Mouse (Mus musculus) T-cell, adult 2 months (primary cell): Measurements from ENCODE around the gene 2210407C18Rik.

ENCODE experiments used
- DNase-seq: peaks from one replicate; pipeline ENCODE4 v3.0.0; 2022; ENCODE audit warnings: low spot score

2210407C18Rik gene

DNA sequence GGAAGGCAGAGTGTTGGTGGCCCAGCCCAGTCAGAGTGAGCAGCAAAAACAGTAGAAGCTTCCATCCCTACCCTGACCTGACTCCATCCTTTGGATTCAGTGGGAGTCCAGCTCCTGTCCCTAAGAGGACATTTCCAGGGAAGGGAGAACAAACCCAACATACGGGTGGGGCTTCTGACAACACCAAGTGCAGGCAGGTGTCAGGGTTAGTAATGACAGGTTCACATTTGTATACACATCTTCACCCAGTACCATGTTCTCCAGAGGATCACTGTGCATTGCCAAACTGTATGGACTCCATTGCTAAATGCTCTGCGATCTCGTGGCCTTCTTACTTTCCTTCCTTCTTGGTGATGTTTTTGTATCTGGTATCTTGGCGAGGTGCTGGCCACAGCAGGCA is at the start of gene 2210407C18Rik:
Gene 2210407C18Rik, minus strand, starts transcription at position 101 of the 400 bp plus-strand sequence.
- DNase-seq = no peak

DNA sequence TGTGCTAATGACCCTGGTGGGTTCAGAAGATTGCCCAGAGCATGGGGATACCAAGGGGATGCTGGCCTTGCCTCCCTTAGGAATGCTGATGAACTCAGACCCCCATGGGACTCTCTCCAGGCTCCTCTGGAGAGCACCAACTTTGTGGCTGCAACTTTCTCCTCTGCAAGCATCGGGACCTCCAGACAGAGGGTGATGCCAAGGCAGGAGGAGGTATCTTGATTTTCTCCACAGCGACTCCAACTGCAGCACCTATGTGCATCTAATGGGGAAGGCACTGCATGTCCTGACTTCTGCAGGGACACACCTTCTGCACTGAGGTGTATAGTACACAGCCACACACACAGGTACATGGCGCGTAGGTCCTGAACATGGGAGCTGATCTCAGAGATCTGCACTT is 42.7 kb upstream of the 2210407C18Rik start, which contains the start of gene Olfr322:
Gene Olfr322, plus strand, starts transcription at position 187 of the 400 bp plus-strand sequence.
- no peak for DNase-seq

GRCm38 (mm10) chr11:58655151-58655550 is 39.3 kb upstream of the 2210407C18Rik start:
- no peak for DNase-seq

- DNase-seq = peak; percentile 51
Observed at GRCm38 (mm10) chr11:58643350-58643749, 27.5 kb upstream of the 2210407C18Rik start.

GRCm38 (mm10) chr11:58641638-58642358 is 25.9 kb upstream of the 2210407C18Rik start:
- DNase-seq = no peak

DNA sequence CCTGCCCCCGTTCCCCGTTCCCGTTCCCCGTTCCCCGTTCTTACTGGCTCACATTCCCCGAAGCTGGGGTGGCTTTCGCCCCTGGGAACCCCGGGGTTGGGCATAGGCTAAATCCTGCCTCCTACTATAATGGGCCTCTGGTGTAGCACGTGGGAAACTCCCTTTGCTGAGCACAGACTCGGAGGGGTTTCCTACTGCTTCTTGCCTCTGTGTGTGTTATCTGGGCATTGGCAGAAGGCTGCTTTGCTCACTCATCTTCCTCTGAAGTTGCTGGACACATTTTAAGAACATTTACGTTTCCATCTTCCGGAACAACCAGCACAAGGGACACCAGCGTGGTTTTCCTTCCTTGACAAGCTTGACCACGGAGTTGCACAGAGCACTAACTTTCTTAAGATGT is 25.2 kb upstream of the 2210407C18Rik start:
- DNase-seq = no peak

DNA sequence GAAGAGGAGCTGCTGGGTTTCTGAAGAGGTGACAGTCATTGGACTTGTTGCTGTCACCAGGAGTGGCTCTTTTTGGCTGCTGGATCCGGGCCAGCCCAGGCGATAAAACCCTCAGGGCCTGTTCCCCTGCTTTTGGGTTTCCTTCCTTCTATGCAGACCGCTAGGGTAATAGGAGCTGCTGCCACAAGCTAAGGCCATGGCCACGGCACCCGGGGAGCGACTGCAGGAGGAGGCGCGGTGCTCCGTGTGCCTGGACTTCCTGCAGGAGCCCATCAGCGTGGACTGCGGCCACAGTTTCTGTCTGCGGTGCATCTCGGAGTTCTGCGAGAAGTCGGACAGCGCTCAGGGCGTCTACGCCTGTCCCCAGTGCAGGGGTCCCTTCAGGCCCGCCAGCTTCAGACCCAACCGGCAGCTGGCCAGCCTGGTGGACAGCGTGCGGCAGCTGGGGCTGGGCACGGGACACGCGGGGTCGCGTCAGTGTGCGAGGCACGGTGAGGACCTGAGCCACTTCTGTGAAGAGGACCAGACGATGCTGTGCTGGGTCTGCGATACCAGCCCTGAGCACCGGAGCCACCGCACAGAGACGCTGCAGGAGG is 24.5 kb upstream of the 2210407C18Rik start, which contains the start of gene Trim58:
Gene Trim58, plus strand, starts transcription at position 194 of the 596 bp plus-strand sequence.
- no peak for DNase-seq

DNA sequence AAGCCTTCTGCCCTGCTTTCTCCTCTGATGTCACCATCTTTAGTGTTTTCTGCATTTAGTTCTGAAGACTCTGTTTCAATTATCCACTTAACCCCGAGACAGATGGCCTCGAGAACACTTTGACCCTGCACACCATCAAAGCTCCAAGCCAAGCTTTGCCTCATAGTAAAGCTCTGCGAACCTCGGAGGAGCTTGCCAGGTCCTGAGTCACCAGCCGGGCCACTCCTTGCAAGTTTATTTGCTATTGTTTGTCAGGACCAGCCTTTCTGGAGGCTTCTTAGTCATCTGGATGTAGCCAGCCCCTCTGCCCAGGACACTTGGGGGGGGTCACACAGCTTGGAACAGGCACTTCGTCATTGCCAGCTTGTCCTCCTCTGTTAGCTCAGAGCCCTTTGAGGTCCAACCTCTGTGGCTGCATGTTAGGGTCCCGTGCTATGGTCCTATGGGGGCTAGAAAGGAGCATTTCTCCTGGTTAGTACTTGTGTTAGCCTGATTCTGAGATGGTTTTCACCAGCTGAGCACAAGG is 22.4 kb upstream of the 2210407C18Rik start:
- DNase-seq = no peak

DNA sequence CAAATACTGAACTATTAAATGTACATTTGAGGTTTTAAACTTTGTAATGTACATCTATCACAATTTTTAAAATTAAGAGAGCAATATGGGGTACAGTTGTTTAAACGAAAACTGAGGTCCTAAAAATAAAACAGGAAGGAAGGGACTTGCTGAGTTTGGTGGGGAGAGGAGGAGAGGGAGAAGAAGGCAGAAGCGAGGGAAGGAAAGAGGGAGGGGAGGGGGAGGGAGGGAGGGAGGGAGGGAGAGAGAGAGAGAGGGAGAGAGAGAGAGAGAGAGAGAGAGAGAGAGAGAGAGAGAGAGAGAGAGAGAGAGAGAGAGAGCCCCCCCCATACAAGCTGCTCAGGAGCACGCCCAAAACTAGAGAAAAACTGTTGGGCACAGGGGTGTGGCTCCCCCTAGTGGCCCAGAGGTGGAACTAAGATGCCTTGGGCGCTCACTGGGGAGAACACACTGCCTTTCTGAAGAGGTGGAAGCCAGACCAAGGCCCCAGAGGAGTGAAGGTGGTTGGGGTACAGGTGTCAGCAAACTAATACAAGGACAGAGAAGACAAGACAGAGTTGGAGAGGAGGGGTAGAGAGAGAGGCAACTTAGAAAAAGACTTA is 20.6 kb upstream of the 2210407C18Rik start:
- peak; percentile 47 for DNase-seq

- no peak for DNase-seq
Observed at GRCm38 (mm10) chr11:58634878-58635277, 19.0 kb upstream of the 2210407C18Rik start.

DNA sequence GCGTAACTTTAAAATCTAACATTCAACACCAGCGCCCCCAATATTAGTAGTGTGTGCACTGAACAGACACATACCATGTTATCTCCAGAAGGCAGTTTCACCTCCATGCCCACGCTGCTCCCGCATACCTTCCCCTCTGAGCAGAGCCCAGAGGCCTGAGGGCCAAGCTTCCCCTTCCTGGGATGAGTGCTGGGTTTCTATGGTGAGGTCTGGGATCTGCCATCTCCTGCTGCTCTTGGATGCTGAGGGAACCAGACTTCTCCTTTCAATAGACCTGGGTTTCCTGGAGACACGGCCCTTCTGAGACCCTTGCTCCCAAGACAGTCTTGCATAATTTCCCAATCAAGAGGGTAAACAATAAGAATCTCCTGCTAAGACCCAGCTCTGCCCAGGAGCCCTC is 14.5 kb upstream of the 2210407C18Rik start, which contains the start of gene Olfr323:
Gene Olfr323, minus strand, starts transcription at position 101 of the 400 bp plus-strand sequence.
- DNase-seq = no peak

- no peak for DNase-seq
Observed at GRCm38 (mm10) chr11:58626146-58626545, 10.3 kb upstream of the 2210407C18Rik start.

DNA sequence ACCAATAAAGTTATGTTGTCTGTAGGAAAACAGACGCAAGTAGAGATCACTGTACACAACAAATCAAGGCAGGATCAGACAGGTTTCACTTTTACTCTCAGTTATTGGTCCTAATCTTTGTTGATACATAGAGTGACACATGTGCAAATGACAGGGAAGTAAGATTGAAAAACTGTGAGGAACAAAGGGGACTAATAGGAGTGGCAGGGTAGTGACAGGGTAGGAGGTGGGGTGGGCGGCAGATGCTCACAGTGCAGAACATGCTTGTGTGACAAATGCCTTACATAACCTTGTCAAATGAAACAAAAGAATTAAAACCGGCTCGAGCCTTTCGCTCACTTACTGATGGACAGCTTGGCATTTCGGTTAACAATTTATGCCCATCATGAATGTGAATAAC is 2.9 kb upstream of the 2210407C18Rik start:
- no peak for DNase-seq

DNA sequence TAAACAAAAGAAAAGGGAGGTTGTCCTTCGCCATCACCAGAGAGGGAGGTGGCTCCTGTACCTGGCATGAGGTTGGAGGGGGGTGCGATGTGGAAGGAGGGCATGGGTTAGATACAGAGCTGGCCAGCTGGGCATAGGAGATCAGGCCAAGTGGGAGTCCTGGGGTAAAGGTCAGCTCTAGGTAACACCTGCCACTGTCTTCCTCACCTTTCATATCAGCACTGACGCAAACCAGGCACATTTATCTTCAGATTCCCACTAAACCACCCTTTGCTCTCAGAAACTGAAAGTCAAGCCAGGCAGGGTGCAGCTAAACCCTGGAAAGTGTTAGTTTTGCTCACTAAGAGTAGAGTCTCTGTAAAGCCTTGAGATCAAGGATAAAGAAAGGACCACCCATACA is 2.5 kb upstream of the 2210407C18Rik start:
- DNase-seq = no peak

- no peak for DNase-seq
Observed at GRCm38 (mm10) chr11:58614526-58614925, 1.3 kb downstream of the 2210407C18Rik start.

DNA sequence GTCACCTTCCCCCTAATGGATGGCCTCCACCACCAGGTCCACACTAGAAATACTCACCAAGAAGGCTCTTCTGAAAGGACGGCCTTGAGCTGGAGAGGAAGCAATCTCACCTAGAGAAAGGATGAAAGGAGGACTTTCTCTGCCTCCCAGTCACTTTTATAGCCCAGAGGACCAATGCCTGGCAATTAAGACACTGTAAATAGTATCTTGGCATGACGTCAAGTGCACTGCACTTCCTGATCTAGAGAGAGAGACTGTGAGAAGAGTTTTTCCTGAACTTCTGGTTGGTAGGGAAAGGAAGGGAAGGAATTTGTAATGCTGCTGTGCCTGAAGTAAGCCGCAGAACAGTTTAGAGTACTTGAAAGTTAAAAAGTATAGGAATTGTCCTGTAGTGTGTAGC is 2.5 kb downstream of the 2210407C18Rik start:
- no peak for DNase-seq

DNA sequence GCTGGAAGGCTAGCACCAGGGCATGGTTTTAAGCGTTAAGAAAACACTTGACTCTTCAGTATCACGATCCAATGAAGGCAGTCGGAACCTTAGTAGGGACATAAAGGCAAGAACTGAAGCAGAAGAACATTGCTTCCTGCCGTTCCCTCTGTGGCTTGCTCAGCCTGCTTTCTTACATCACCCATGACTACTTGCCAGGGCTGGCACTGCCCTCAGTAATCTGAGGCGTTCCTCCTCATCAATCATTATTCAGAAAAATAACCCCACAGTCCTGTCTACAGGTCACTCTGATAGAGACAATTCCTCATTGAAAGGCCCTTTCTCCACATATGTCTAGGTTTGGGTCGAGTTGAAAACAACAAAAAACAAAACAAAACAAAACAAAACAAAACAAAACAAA is 8.8 kb downstream of the 2210407C18Rik start:
- DNase-seq = no peak

DNA sequence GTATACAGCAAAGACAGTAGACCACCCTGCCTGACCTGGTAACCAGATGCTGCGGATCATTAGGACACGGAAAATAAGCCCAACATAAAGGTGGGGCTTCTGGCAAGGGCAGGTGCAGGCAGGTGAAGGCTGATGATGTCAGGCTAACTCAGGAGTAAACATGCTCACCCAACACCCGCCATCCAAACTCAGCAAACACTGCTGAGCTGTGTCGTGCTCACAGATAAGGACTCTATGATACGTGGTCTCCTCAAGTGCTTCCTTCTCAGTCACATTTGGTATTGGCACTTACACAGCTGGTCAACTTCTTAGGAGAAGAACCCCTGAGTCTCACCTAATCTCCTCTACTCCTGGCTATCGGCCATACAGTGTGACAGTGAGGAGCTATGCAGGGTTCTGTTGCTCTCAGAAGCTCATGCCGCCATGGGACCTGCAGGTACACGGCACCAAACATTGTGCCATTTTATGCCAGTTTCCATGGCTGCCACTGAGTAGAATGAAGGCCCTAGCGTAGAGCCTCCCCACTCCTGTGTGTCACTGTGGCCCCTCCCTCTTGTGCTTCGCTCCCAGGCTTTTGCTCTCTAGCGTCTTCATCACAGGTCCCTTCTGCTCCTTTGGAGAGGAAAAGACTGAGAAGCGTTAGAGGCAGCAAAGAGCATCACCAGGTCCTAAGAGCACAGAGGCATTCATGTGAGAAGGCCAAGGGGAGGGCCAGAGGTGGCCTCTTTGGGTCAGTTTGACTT is 9.5 kb downstream of the 2210407C18Rik start:
- DNase-seq = no peak

DNA sequence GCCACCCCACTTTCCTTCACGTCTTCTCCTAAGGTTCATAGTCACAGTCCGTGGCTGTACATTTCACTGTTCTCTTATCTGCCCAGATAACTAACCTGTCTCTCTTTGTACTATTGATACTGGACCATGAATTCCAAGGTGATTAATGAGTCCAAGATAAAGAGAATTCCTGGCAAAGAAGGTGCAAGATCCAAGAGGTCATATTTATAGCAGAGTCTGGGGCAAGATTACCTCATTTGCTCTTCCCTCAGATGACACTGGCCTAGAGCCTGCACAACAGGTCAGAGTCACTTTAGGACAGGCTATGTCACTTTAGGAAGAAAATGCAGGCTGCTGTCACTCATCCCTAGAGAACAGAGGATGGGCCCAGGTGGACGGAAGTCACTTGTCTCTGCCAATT is 10.6 kb downstream of the 2210407C18Rik start:
- no peak for DNase-seq

DNA sequence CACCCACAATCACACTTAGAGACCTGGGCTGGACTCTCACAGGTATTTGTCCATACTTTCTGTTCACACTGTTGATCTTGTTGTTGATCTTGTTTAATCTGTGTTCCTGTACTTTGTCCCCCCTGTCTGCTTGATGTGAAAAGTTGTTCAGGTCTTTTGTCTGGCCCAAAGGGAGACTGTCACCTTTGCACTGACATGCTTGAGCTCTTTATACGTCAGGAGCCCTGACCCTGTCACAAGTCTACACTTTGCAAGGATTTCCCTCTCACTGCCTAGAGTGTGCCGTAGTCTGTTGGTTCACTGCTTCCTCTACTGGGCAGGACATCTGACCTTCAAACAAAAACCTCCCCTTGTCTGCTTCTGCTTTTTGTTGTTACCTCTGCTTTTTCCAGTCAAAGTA is 11.2 kb downstream of the 2210407C18Rik start:
- DNase-seq = no peak

GRCm38 (mm10) chr11:58602800-58603560 is 12.9 kb downstream of the 2210407C18Rik start:
- no peak for DNase-seq
